Mouse (Mus musculus): ENCODE measurements around the gene Pcx.
A peak's percentile ranks its signal among the peaks of the same experiment; 100 is the strongest.

Gene Pcx

DNA sequence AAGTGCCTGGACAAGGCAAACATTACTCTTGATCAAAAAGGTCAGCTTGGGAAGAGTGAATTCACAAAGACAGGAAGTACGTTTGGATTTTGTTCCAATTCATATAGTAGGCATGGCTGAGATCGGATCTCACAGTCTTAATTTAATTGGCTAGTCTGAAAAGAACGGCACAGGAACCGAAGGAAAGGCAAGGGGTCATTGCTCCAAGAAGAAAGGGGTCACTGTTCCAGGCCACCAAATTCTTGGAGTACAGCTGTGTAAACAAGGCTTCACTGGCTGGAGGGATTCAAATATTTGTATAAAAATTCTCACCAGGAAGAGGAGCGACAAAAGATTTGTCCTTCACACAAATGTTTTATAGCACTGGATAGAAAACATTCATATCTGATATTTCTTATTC is 25.3 kb upstream of the Pcx start:
- Histone ChIP-seq H3K27me3 (ENCODE audit: control insufficient read depth, insufficient read depth, low read length, poor library complexity, severe bottlenecking) (no peaks in the 10 kb centered on the region; the same call in 1 of the 2 replicates), H3K36me3 (ENCODE audit: control insufficient read depth, insufficient read depth, low read length, poor library complexity, severe bottlenecking) (no peaks in the 10 kb centered on the region)
- no peak for DNase-seq (ENCODE audit: low read depth, low spot score)

GRCm38 (mm10) chr19:4487877-4488276 is 22.4 kb upstream of the Pcx start:
- DNase-seq (ENCODE audit: low read depth, low spot score): no peak
- H3K27me3 ChIP-seq (ENCODE audit: control insufficient read depth, insufficient read depth, low read length, poor library complexity, severe bottlenecking): no peaks in the 10 kb centered on the region
- no peaks in the 10 kb centered on the region for H3K36me3 ChIP-seq (ENCODE audit: control insufficient read depth, insufficient read depth, low read length, poor library complexity, severe bottlenecking)

DNA sequence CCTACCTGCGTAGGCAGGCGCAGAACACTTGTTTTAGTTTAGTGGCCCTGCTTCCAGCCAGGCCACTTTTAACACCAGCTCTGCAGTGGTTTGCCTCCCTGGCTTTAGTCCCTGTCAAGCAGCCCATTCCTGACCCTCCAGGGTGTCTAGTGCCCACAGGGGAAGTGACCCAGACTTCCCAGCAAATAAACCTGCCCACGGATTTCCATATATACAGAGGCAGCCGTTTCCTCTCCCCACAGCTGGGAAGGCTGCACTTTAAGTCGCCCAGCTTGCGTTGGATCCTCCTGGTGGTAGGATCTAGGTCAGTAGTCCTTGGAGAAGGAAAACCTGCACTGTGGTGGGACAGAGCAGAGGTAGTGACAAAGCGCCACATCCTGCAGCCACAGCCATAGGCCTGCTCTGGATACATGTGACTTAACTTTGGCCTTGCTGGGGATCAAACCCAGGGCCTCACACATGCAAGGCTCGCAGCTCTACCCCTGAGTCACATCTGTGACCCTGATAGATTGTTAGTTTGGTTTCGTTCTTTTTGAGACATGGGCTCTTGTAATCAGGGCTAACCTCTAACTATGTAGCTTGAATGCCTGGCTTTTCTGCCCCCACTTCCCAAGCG is 19.1 kb upstream of the Pcx start:
- no peak for DNase-seq (ENCODE audit: low read depth, low spot score)
- Histone ChIP-seq H3K36me3 (ENCODE audit: control insufficient read depth, insufficient read depth, low read length, poor library complexity, severe bottlenecking) (no peaks in the 10 kb centered on the region), H3K27me3 (ENCODE audit: control insufficient read depth, insufficient read depth, low read length, poor library complexity, severe bottlenecking) (no peaks in the 10 kb centered on the region)

DNA sequence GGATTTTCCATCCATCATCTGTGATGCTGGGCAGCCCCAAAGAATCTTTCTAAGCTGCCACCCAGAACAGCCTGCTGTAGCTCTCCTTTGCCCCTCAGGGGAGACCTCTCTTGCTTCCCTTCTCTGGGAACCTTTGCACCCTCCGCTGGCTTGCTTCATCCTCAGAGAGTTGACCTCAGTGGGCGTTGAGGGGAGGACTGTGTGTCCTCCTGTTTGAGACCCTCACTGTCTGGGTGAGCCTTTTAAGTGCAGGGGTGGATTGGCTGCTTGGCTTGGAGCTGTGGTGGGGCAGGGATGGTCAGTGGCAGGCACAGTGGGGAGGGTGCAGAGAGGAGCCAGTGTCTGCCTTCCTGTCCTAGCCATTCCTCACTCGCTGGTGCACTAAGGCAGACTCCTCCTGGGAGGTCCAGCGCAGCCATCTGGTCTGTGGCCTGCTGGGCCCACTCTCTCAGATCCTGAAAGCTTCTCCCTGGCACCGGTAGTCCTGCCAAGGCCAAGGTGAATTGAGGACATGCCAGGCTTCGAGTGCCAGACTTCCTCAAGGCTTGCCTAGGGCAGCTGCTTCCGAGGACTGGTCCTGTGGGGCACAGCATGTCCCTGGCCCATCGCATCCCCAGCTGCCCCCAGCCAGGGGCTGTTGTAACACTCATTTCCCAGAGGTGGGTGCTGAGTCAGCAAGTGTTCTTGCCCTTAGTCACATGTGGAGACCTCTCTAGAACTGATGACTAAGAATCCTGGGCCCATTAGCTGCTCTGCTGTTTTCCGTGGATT is 17.6 kb upstream of the Pcx start:
- H3K36me3 ChIP-seq (ENCODE audit: control insufficient read depth, insufficient read depth, low read length, poor library complexity, severe bottlenecking): no peaks in the 10 kb centered on the region
- no peaks in the 10 kb centered on the region for H3K27me3 ChIP-seq (ENCODE audit: control insufficient read depth, insufficient read depth, low read length, poor library complexity, severe bottlenecking)
- DNase-seq (ENCODE audit: low read depth, low spot score): no peak

GRCm38 (mm10) chr19:4494707-4495106 is 15.6 kb upstream of the Pcx start:
- H3K27me3 ChIP-seq (ENCODE audit: control insufficient read depth, insufficient read depth, low read length, poor library complexity, severe bottlenecking): no peaks in the 10 kb centered on the region
- no peak for DNase-seq (ENCODE audit: low read depth, low spot score)
- H3K36me3 ChIP-seq (ENCODE audit: control insufficient read depth, insufficient read depth, low read length, poor library complexity, severe bottlenecking): no peaks in the 10 kb centered on the region

GRCm38 (mm10) chr19:4495814-4496213 is 14.5 kb upstream of the Pcx start:
- Histone ChIP-seq H3K27me3 (ENCODE audit: control insufficient read depth, insufficient read depth, low read length, poor library complexity, severe bottlenecking) (no peaks in the 10 kb centered on the region), H3K36me3 (ENCODE audit: control insufficient read depth, insufficient read depth, low read length, poor library complexity, severe bottlenecking) (no peaks in the 10 kb centered on the region)
- DNase-seq (ENCODE audit: low read depth, low spot score): no peak

DNA sequence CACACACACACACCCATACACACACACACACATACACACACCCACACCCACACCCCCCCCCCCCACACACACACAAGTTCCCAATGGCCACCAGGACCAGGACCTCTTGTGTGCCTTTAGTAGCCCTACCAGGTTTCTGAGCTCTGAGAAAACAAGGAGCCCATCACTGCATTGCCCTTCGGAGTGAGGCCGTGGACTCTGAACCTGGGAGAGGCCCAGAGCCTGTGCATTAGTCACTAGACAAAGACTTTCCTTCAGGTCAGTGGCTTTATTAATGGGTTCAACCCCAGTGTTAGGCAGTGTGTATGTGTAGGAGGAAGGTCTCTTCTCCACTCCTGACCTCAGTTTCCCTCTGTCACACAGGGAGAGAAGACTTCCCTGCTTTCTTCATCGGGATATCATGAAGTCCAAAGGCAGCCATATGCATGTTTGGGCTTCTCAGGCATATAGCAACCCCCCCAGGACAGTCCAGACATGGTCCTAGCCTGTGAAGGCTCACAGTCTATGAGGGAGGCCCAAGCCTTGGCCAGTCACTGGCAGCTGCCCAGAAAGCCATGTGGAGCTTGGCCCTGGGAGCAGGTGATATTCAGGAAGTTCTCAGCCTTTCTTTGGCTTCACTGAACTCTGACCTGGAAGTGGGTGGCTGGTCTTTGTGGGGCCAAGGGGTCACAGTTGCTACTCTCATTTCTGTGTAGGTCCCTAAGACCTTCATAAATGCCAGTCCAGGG is 13.6 kb upstream of the Pcx start:
- Histone ChIP-seq H3K27me3 (ENCODE audit: control insufficient read depth, insufficient read depth, low read length, poor library complexity, severe bottlenecking) (no peaks in the 10 kb centered on the region), H3K36me3 (ENCODE audit: control insufficient read depth, insufficient read depth, low read length, poor library complexity, severe bottlenecking) (no peaks in the 10 kb centered on the region)
- DNase-seq (ENCODE audit: low read depth, low spot score): no peak

DNA sequence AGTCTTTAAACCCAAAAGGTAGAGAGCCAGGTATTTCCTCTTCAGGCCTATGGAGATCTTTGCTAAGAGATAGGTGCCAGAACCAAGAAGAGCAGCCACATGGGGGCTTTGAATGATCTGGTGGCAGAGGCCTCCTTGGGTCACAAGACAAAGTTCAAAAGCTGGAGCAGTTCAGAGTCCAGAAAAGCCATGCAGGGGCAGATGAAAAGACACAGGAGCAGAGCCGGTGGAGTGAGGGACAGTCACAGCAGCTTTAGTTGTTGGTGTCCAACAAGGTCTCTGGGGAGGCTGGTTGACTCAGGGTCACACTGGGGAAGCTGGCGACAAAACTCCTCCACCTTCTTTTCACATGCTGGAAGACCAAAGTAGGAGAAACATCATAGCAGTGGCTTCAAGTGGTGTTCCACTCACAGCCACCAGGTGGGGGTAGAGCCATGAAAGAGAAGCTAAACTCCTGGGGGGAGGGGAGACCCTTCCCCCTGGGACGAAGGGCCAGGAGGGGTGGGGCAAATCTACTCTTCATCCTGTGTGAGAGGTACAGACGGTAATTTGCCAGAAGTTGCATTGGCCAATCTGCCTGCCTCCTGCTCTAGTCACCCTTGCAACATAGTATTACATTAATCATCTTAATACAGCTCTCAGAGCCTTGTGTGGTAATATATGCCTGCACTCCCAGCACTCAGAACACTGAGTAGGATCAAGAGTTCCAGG is 12.9 kb upstream of the Pcx start:
- Histone ChIP-seq H3K27me3 (ENCODE audit: control insufficient read depth, insufficient read depth, low read length, poor library complexity, severe bottlenecking) (no peaks in the 10 kb centered on the region), H3K36me3 (ENCODE audit: control insufficient read depth, insufficient read depth, low read length, poor library complexity, severe bottlenecking) (no peaks in the 10 kb centered on the region)
- peak; percentile 77 for DNase-seq (ENCODE audit: low read depth, low spot score)

DNA sequence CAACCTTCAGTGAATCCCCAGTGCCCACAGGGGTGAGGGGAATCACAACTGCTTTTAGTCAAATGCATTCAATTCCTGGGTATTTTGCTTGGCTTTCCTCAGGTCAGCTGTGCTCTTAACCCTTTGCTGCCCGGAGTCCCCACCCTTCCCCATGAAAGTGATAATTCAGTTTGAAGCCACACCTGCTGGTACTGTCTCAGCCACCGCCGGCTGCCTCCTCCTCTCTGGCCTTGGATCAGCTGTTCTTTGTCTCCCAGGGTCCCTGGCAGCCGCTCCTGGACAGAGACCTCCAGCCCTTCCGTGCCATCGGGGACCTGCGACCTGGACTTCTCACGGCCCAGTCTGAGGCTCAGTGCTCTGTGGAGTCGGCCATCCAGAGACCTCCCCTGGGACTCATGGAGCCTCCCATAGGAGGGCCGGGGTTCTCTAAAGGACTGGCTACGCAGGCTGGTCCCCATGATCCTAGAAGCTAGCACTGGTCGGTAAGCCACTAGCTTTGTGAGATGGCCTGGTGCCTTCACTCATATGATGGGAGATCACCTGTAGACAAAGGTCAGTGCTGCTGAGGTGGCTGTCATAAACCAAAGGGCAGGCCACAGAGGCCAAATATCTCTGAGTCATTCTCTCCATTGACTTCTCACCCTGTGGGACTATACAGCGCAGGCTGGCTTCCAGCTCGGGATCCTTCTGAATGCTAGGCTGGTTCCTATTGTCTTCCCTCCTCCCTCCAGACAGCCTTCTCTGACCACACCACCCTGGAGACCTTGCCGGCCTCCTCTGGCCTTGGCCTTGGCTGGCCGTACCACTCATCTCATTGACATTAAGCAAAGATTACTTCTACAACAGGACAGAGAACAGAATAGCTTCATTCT is 12.0 kb upstream of the Pcx start, which contains the start of gene 2010003K11Rik:
2010003K11Rik (minus strand) TSS at position 522 of the 872 bp plus-strand sequence.
- DNase-seq (ENCODE audit: low read depth, low spot score): no peak

GRCm38 (mm10) chr19:4502701-4503100 is 7.6 kb upstream of the Pcx start:
- DNase-seq (ENCODE audit: low read depth, low spot score): no peak
- H3K27me3 ChIP-seq (ENCODE audit: control insufficient read depth, insufficient read depth, low read length, poor library complexity, severe bottlenecking): no peaks in the 10 kb centered on the region
- no peaks in the 10 kb centered on the region for H3K36me3 ChIP-seq (ENCODE audit: control insufficient read depth, insufficient read depth, low read length, poor library complexity, severe bottlenecking)

More for the DNA sequence above, 12.0 kb upstream of the Pcx start, which contains the start of gene 2010003K11Rik:
- H3K27me3 ChIP-seq (ENCODE audit: control insufficient read depth, insufficient read depth, low read length, poor library complexity, severe bottlenecking): no peaks in the 10 kb centered on the region
- no peaks in the 10 kb centered on the region for H3K36me3 ChIP-seq (ENCODE audit: control insufficient read depth, insufficient read depth, low read length, poor library complexity, severe bottlenecking)

DNA sequence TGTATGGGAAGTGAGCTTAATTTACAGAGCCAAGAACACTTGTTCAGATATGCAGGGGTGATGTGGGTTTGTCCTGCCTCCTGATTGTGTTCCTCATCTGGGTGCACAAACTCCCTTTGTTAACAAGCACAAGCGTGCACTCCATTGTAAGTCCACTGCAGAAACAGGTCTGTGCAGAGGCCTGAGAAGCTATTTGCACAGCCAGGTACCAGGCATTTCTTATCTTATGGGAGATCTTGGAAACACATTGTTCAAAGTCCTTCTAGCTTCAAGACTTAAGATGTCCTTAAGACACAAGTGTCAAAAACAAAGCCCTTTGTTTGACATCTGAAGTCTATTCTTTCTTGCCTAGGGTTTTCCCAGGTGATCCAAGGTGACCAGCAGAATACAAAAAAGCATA is 5.4 kb upstream of the Pcx start:
- no peak for DNase-seq (ENCODE audit: low read depth, low spot score)
- H3K36me3 ChIP-seq (ENCODE audit: control insufficient read depth, insufficient read depth, low read length, poor library complexity, severe bottlenecking): no peaks in the 10 kb centered on the region
- H3K27me3 ChIP-seq (ENCODE audit: control insufficient read depth, insufficient read depth, low read length, poor library complexity, severe bottlenecking): no peaks in the 10 kb centered on the region

- no peaks in the 10 kb centered on the region for H3K27me3 ChIP-seq (ENCODE audit: control insufficient read depth, insufficient read depth, low read length, poor library complexity, severe bottlenecking)
- H3K36me3 ChIP-seq (ENCODE audit: control insufficient read depth, insufficient read depth, low read length, poor library complexity, severe bottlenecking): no peaks in the 10 kb centered on the region
- no peak for DNase-seq (ENCODE audit: low read depth, low spot score)
These were observed 2.5 kb upstream of the Pcx start for GRCm38 (mm10) chr19:4507746-4508145.

GRCm38 (mm10) chr19:4511116-4511841 is 1.0 kb downstream of the Pcx start:
- Histone ChIP-seq H3K27me3 (ENCODE audit: control insufficient read depth, insufficient read depth, low read length, poor library complexity, severe bottlenecking) (no peaks in the 10 kb centered on the region), H3K36me3 (ENCODE audit: control insufficient read depth, insufficient read depth, low read length, poor library complexity, severe bottlenecking) (no peaks in the 10 kb centered on the region)
- DNase-seq (ENCODE audit: low read depth, low spot score): no peak
